Mouse (Mus musculus) fat pad, adult 2 months (tissue): Measurements from ENCODE around the gene F2rl2.

Source experiments
- DNase-seq: peaks from one replicate; pipeline ENCODE4 v3.0.0-alpha.2; 2011; ENCODE audit warnings: low read depth, low spot score; ENCODE audit errors: extremely low read depth

Gene F2rl2

GRCm38 (mm10) chr13:95696654-95697163 lies at the start of gene F2rl2:
Gene F2rl2, plus strand, starts transcription at chr13:95696853.
- DNase-seq, result no peak

DNA sequence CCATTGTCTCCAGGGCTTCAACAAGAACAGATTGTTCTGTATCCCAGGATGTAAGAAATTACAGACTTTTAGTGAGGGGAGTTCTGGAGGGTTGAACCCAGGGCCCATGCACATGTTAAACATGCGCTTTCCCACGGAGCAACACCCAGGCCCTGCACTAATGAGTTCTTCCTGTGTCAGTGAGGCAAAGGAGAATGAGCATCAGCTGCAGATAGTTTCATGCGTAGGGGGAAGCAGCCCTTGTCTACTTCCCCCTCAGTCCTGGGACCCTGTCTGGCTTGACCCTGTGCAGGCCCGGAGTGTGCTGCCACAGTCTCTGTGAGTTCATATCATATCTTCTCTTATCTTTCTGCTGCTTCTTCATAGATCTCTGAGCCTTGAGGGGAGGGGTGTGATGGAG lies 49.4 kb upstream of the F2rl2 start:
- no peak for DNase-seq

DNA sequence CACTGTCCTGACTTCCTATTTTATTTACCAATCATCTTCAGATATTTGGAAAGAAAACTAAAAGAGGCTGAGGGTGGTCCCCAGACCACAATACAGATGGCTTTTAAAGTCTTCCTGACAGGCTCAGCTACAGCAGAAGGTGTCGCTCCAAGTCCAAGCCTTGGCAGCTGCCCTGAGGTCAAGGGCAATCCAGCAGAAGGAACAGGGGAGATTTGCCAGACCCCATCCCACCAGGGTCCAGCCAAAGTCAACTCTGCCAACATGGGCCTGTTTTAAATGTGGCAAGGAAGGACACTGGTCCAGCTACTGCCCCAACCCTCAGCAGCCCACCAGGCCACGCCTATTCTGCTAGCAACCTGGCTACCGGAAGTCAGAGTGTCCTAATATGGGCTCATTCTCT lies 46.7 kb upstream of the F2rl2 start:
- no peak for DNase-seq

- no peak for DNase-seq
Observed at GRCm38 (mm10) chr13:95651870-95652668, 44.6 kb upstream of the F2rl2 start.

DNA sequence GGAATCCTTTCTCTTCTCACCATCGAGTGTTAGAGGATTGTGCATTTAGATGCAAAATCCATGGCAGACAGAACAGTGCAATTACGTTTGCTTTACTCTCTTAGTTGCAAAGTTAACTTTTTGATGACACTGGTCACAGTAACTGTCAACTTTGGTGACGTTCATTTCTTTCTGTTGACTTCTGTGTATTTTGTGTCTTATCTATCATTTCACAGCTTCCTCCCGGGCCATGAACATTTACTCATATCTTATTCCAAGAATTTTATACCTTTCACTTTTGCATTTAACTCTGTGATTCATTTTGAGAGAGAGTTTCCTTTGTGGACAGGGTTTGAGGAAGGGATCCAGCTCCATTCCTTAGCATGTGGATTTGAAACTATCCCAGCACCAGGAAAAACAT lies 43.0 kb upstream of the F2rl2 start:
- DNase-seq, result no peak

GRCm38 (mm10) chr13:95655284-95655683 lies 41.4 kb upstream of the F2rl2 start:
- DNase-seq, result no peak

DNA sequence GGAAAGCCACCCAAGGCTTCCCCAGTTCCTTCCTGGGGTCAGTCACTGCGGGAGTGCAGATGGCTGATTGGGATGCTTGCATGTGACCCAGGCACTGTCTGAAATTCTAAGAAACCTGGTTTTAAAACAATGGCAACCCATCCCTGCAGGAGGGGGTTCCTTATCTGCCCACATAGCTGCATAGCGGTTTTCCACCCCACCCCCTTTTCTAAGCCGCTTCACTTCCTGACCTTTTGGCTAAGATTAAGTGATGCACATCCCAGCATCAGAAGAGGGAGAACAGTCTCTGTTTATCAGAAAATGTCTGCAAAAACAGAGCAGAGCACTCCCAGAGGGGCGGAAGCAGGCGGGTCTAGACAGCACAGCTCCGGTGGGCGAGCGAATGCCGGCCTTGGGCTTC lies 39.5 kb upstream of the F2rl2 start:
- DNase-seq, result no peak

- no peak for DNase-seq
Observed at GRCm38 (mm10) chr13:95659432-95659831, 37.2 kb upstream of the F2rl2 start.

- DNase-seq, result no peak
Observed at GRCm38 (mm10) chr13:95663834-95664233, 32.8 kb upstream of the F2rl2 start.

DNA sequence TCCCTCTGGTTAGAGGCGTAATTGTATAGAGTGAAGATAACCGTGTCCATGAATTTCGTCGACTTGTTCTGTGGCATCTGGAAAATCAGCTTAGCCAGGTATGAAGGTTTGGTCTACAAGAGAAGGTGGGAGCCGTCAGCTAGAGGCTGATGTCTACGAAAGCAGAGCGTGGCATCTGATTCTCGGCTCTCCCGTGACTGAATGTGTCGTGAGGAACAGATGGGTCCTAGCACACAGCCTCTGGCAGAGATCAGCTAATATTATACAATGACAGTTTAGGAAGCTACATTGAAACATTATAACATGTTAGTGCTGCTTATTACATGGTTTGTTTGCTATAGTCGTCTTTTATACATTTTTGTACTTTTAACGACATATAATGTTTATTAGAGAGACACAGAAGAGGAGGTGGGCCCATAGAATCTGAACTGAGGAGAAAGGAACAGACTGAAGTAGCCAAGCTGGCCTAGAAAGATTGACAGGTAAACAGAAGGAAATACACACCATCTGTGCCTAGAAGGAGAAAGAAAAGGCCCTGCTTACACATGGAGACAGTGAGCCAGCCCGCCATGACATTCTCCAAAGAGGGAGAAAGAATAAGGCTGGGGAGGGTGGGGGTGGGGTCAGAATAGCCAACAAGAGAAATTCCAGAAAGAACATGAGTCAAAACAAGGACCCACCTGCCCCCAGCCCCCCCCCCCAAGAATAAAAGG lies 30.9 kb upstream of the F2rl2 start:
- no peak for DNase-seq

- no peak for DNase-seq
Observed at GRCm38 (mm10) chr13:95667260-95667659, 29.4 kb upstream of the F2rl2 start.

GRCm38 (mm10) chr13:95670534-95670933 lies 26.1 kb upstream of the F2rl2 start:
- DNase-seq, result no peak

DNA sequence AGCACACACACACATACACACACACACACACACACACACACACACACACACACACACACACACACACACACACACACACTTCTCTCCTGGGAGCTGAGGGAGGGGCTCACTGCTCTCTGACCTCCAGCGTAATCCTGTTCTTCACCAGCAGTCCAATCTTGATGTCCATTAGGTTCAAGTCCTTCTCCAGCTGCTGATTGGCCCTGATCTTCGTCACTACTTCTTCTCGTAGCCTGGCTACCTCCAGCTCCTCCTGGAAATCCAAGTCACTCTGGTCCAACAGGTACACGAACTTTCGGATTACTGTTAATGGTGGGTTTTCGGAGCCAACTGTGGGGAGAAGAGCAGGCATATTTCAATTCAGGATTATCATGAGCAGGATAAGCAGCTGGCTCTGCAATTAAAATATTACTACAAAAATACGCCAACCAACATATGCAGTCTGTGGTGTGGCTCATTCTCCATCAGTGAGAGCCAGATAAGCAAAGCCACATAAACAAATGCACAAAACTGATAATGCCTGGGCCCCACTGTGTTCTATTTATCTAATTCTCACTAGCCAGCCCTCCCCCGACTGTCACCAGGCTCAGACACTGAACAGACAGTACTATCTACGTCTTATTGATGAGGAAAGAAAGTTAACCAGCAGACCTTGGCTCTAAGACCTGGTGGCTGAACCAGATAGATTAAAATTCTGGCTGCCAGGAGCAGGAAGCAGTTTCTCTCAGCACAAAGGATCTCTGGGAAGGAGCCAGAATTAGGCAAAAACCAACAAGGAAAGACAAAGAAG lies 25.4 kb upstream of the F2rl2 start:
- DNase-seq, result no peak

GRCm38 (mm10) chr13:95672372-95672771 lies 24.3 kb upstream of the F2rl2 start:
- no peak for DNase-seq

- no peak for DNase-seq
Observed at GRCm38 (mm10) chr13:95679078-95679477, 17.6 kb upstream of the F2rl2 start.

DNA sequence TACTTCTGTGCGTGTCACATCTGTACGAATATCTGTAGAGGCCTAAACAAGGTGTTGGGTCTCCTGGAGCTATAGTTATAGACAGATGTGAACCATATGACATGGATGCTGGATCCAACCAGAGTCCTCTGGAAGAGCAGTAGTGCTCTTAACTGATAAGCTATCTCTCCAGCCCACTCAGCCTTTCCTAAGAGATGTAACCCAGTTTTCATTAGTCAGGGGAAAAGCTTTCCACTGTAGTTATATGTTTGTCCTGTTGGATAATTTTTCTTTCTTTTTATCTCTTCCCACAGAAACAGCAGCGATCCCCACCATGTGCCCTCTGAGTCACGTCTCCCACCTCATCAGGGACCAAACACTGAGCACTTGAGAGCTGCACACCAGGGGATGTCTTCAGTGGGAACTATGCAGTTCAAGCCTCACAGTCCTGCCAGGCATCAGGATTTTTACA lies 17.1 kb upstream of the F2rl2 start:
- DNase-seq, result no peak

DNA sequence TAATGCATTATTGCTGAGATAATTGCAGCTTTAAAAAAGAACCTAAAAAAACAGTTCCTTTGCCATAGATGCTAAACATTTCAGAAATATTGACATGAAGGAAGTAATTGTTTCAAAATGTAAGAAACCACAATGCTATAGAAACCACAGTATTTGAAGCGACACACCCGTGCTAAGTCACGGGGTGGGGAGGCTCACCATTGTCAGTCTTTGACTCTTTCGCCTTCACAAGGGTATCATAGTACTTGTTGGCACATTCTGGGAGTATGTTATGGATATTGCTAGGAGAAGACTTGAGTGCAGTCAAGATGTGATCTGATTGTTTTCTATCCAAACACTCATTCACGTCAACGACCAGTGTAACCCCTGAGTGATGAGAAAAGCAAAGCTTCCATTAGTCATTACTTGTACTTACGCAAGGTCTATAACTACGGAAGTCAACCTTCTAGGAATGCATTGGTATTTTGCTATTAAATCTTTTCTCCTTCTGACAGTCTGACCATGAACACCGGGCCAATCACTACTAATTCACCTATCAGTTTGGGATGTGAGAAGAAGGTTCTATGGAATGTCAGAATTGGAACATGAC lies 11.9 kb upstream of the F2rl2 start:
- DNase-seq, result no peak

DNA sequence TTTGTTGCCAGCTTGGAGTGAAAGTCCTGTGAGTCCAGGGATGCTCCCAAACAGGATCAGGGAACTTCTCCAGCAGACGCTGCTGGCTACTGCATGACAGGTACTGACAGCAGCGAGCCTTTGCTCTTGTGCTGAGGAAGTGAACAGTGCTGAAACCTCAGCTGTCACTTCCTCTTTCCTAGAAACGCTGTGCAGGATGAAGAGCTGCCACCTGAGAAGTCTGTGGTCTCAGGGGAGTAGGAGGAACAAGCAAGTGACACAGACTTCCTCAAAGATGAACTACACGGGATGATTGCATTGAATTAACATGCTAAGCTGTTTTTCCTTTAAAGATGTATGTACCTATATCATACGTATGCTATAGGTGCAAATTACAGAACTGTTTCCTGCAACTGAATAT lies 10.9 kb upstream of the F2rl2 start:
- DNase-seq, result no peak

DNA sequence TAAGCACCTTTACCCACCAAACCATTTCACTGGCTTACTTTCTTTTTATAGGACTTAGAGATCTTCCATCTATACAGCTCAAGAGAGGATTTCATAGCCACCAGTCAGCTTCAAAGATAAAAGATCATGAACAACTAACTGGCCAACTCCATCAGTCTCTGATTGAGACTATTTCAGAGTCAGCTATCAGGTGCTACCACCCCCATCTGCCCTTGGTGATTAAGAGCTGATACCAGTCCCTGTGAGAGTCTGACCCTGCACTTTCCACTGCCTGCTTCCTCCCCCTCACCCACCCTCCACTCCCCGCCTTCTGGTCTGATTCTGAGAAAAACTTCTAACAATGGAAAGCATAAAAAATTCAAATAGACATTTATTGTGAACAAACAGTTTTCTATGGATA lies 8.1 kb upstream of the F2rl2 start:
- DNase-seq, result no peak

DNA sequence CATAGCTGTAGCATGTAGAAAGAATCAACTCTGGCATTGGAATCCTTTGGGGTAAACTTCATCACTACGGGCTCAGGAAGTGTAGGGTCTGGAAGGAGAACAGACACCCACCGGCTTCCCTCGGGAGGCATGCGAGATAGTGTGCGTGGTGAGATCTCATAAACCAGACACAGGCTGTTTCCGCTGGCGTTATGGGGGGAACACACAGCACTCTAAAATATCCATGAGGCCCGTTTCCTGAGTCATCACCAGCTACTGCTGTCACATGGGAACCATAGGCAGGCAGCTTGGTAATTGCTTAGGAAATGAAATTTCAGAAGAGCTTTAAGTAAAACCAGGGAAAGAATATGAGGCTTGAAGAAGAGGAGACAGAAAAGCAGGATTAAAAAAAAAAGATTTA lies 4.5 kb upstream of the F2rl2 start:
- DNase-seq, result no peak

DNA sequence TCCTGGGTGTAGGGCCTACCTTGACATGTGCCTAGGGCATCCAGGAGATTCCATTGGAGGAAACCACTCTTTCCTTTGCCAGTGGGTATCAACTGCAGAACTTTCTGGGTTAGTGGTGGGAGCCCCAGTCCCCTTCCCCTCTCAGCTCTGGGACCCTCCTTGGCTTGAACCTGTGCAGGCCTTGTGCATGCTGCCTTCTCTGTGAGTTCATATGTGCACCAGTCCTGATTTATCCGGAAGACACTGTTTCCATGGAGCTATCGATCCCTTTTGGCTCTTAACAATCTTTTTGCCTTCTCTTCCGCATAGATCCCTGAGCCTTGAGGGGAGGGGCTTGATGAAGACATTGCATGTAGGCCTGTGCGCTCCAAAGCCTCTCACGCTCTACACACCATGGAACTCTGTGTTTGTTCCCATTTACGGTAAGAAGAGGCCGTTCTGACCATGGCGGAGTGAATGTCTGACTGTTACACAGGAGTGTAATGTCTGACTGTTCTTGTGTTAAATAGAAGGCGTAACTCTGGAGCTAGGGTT lies 466 bp upstream of the F2rl2 start:
- no peak for DNase-seq
